Mouse (Mus musculus) hindbrain, embryonic 15.5 days (tissue): Measurements from ENCODE around the gene Clip1. TPM values are rescaled to one million over a fixed set of nuclear protein-coding genes. Genes with fewer than 3 reads are reported as not detected.

ENCODE experiments used
- ATAC-seq: fragments of 200-750 bp; cut with Nextera tagmentation; 2 replicates; pipeline ENCODE4 v1.8.0; 2017; ENCODE audit warnings: low read depth, moderate number of reproducible peaks, moderate TSS enrichment; ENCODE audit not compliant: low FRiP score
- H3K27ac ChIP-seq: fragments of 300-500 bp; sonication (generic); replicated peaks from 2 replicates; pipeline ENCODE4 v1.5.1; 2015; ENCODE audit warnings: mild to moderate bottlenecking, inconsistent platforms
- H3K27me3 ChIP-seq: fragments of 300-500 bp; sonication (generic); 2 replicates; pipeline ENCODE4 v1.6.1; 2015; ENCODE audit warnings: control low read depth, inconsistent platforms
- H3K36me3 ChIP-seq: fragments of 300-500 bp; sonication (generic); 2 replicates; pipeline ENCODE4 v1.6.1; 2015; ENCODE audit warnings: control low read depth, inconsistent platforms
- H3K4me1 ChIP-seq: fragments of 300-500 bp; sonication (generic); replicated peaks from 2 replicates; pipeline ENCODE4 v1.6.1; 2015; ENCODE audit warnings: control low read depth, inconsistent platforms
- H3K4me2 ChIP-seq: fragments of 300-500 bp; sonication (generic); 2 replicates; pipeline ENCODE4 v1.6.1; 2015; ENCODE audit warnings: moderate library complexity, mild to moderate bottlenecking, inconsistent platforms
- H3K4me3 ChIP-seq: fragments of 300-500 bp; sonication (generic); 2 replicates; pipeline ENCODE4 v1.5.1; 2015; ENCODE audit warnings: mild to moderate bottlenecking, inconsistent platforms
- H3K9ac ChIP-seq: fragments of 300-500 bp; sonication (generic); 2 replicates; pipeline ENCODE4 v1.6.1; 2015; ENCODE audit warnings: inconsistent platforms
- H3K9me3 ChIP-seq: fragments of 300-500 bp; sonication (generic); 2 replicates; pipeline ENCODE4 v1.6.1; 2016; ENCODE audit warnings: control low read depth, inconsistent platforms
- WGBS: fragments of 180-500 bp; shearing (Covaris S2); methylation state at CpG from one replicate; pipeline ENCODE4 v1.1.7; 2015; 5-methylcytosine and 5-hydroxymethylcytosine counted together
- polyA plus RNA-seq: library from polyadenylated mRNA; unstranded; fragments of >200 nt; fragmentation: Nextera tagmentation; extraction: Ambion mirVana; gene quantifications from 2 replicates; pipeline ENCODE4 v1.2.1, GENCODE M21; 2015

The Clip1 gene
- polyA plus RNA-seq, 1 experiment from 2014 or later, result 81.0 TPM

DNA sequence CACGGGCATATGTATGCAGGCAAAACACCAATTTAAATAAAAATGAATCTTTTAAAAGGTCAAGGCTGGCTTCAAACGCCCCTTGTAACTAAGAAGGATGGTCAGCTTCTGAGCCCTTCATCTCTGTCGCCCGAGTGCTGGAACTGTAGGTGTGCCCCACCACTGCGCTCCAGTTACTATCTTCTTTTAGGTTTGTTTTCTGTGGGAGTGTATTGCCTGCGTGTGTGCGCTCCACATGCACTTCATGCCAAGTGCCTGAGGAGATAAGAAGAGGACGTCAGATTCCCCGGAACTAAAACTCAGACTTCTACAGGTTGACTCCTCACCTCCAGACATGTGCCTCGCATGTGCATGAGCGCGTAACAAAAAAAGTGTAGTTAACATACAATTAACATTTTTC is 16.5 kb downstream of the Clip1 start:
- no peak overlapping the region for H3K4me2 ChIP-seq
- no peaks in the 10 kb centered on the region for H3K36me3 ChIP-seq
- no peak for ATAC-seq
- H3K9ac ChIP-seq, result no peak overlapping the region
- H3K4me1 ChIP-seq, result peaks cover 11% of the 10 kb centered on the region
- no peaks in the 10 kb centered on the region for H3K9me3 ChIP-seq
- no peak overlapping the region for H3K4me3 ChIP-seq
- 89% methylated on average over 12 of the region's 12 CpGs for WGBS
- H3K27ac ChIP-seq, result no peak overlapping the region
- H3K27me3 ChIP-seq, result no peaks in the 10 kb centered on the region

DNA sequence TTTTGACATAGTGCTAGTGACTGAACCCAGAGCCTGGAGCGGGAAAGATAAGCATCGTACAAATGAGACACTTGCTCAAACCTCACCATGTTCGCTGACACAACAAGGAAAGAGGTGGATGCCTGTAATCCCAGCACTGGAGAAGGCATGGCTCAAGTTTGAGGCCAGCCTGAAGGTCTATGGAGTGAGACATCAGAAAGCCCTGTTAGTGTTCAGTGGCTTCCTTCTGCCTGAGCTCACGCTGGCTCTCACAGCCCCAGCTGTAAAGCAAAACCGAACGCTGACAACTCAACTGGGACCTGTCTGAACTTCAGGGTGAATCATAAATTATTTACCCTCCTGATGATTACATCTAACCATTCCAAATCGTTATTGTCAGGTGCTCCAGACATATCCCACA is 18.5 kb downstream of the Clip1 start:
- Histone ChIP-seq H3K27ac (no peak overlapping the region), H3K9ac (no peak overlapping the region), H3K36me3 (no peaks in the 10 kb centered on the region), H3K4me3 (no peak overlapping the region), H3K4me1 (peaks cover 9% of the 10 kb centered on the region), H3K9me3 (no peaks in the 10 kb centered on the region), H3K4me2 (no peak overlapping the region), H3K27me3 (no peaks in the 10 kb centered on the region)
- WGBS, result 78% methylated on average over 7 of the region's 7 CpGs
- no peak for ATAC-seq

GRCm38 (mm10) chr5:123664329-123664728 is 20.1 kb downstream of the Clip1 start:
- 0 out of 2 replicates have a peak, but pooled peaks cover 4% of the 10 kb centered on the region for H3K4me1 ChIP-seq
- no peak overlapping the region for H3K4me3 ChIP-seq
- H3K9me3 ChIP-seq, result no peaks in the 10 kb centered on the region
- no peaks in the 10 kb centered on the region for H3K27me3 ChIP-seq
- H3K9ac ChIP-seq, result no peak overlapping the region
- no peak overlapping the region for H3K27ac ChIP-seq
- no peak overlapping the region for H3K4me2 ChIP-seq
- WGBS, result 78% methylated on average over 7 of the region's 7 CpGs
- H3K36me3 ChIP-seq, result no peaks in the 10 kb centered on the region
- no peak for ATAC-seq

DNA sequence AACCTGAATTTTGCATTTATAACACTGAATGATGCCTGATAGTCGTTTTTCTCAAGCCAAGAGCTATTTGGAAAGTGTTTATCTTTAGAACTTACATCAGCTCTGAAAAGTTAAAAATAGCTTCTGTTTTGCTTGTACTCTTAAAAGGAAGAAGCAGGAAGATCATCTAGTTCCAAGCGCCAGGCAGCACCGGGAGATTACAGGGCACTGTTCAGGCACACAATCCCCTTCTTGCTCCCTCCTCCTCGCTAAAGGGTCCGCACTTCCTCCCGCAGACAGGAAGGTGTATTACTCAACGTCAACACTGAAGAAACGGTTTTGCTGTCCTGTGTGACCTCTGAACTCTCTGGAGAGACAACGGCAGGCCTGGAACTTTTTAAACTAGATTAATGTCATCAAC is 22.4 kb downstream of the Clip1 start:
- 0 out of 2 replicates have a peak overlapping the region, but pooled peaks have one; percentile 11 for H3K27ac ChIP-seq
- H3K27me3 ChIP-seq, result no peaks in the 10 kb centered on the region
- H3K4me3 ChIP-seq, result no peak overlapping the region
- 66% methylated on average over 9 of the region's 9 CpGs for WGBS
- 0 out of 2 replicates have a peak, but pooled peaks cover 6% of the 10 kb centered on the region for H3K4me1 ChIP-seq
- no peaks in the 10 kb centered on the region for H3K9me3 ChIP-seq
- no peak overlapping the region for H3K9ac ChIP-seq
- ATAC-seq, result no peak
- H3K4me2 ChIP-seq, result no peak overlapping the region
- no peaks in the 10 kb centered on the region for H3K36me3 ChIP-seq

GRCm38 (mm10) chr5:123661602-123662001 is 22.8 kb downstream of the Clip1 start:
- H3K4me3 ChIP-seq, result no peak overlapping the region
- H3K27me3 ChIP-seq, result no peaks in the 10 kb centered on the region
- H3K4me1 ChIP-seq, result 0 out of 2 replicates have a peak, but pooled peaks cover 6% of the 10 kb centered on the region
- H3K9me3 ChIP-seq, result no peaks in the 10 kb centered on the region
- H3K9ac ChIP-seq, result no peak overlapping the region
- no peak overlapping the region for H3K4me2 ChIP-seq
- 82% methylated on average over 3 of the region's 3 CpGs for whole genome bisulfite sequencing
- H3K36me3 ChIP-seq, result no peaks in the 10 kb centered on the region
- 0 out of 2 replicates have a peak overlapping the region, but pooled peaks have one; percentile 11 for H3K27ac ChIP-seq
- no peak for ATAC-seq

GRCm38 (mm10) chr5:123657651-123658050 is 26.8 kb downstream of the Clip1 start:
- 85% methylated on average over 7 of the region's 7 CpGs for WGBS
- H3K27me3 ChIP-seq, result no peaks in the 10 kb centered on the region
- no peak for ATAC-seq

DNA sequence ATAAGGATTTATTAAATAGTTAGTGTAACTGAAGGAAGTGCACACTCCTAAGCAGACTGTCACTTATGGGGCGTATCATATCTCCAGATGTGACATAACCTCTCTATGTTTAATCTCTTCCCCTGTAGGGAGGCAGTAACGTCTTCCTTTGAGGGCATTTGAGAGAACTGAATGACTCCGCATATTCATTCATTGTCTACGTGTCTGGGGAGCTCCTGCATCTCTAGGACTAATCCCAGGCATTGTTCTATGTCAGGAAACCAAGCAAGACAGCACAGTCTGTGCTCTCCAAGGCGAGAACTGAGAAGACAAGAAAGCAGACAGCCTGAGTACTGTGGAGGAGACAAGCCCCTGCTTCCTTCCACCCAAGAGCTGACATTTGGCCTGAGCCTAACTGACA is 29.5 kb downstream of the Clip1 start:
- H3K4me1 ChIP-seq, result 0 out of 2 replicates have a peak, but pooled peaks cover 2% of the 10 kb centered on the region
- H3K9ac ChIP-seq, result no peak overlapping the region
- ATAC-seq, result no peak
- WGBS, result 41% methylated on average over 5 of the region's 5 CpGs
- no peak overlapping the region for H3K4me3 ChIP-seq
- H3K27me3 ChIP-seq, result no peaks in the 10 kb centered on the region
- H3K27ac ChIP-seq, result no peak overlapping the region
- H3K9me3 ChIP-seq, result no peaks in the 10 kb centered on the region
- peaks cover 26% of the 10 kb centered on the region for H3K36me3 ChIP-seq
- H3K4me2 ChIP-seq, result no peak overlapping the region

More at GRCm38 (mm10) chr5:123657651-123658050, 26.8 kb downstream of the Clip1 start:
- Histone ChIP-seq H3K27ac (no peak overlapping the region), H3K36me3 (peaks cover 20% of the 10 kb centered on the region), H3K4me1 (0 out of 2 replicates have a peak, but pooled peaks cover 6% of the 10 kb centered on the region), H3K9ac (no peak overlapping the region), H3K4me3 (no peak overlapping the region), H3K9me3 (no peaks in the 10 kb centered on the region), H3K4me2 (no peak overlapping the region)

DNA sequence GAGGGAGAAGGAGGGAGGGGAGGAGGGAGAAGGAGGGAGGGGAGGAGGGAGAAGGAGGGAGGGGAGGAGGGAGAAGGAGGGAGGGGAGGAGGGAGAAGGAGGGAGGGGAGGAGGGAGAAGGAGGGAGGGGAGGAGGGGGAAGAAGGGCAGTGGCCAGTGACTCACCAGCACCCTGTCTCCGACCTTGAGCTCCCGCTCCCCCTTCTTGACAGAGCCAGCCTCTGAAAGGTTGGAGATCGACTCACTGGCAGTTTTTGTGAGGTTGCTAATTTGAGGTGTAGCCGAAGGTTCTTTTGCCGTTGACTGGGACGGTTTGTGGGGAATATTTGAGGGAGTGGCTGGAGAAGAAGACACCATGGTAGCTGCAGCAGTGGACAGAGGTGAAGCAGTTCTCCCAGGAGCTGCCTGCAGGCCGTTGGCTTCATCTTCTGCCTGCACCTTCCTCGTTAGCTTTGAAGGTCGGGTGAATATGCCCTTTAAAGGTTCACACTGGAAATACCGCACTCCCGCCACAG is 31.1 kb downstream of the Clip1 start:
- no peak overlapping the region for H3K4me2 ChIP-seq
- H3K4me3 ChIP-seq, result no peak overlapping the region
- H3K4me1 ChIP-seq, result no peaks in the 10 kb centered on the region
- ATAC-seq, result no peak
- H3K9me3 ChIP-seq, result no peaks in the 10 kb centered on the region
- 89% methylated on average over 11 of the region's 11 CpGs for WGBS
- H3K27me3 ChIP-seq, result no peaks in the 10 kb centered on the region
- H3K9ac ChIP-seq, result no peak overlapping the region
- peaks cover 26% of the 10 kb centered on the region for H3K36me3 ChIP-seq
- no peak overlapping the region for H3K27ac ChIP-seq

DNA sequence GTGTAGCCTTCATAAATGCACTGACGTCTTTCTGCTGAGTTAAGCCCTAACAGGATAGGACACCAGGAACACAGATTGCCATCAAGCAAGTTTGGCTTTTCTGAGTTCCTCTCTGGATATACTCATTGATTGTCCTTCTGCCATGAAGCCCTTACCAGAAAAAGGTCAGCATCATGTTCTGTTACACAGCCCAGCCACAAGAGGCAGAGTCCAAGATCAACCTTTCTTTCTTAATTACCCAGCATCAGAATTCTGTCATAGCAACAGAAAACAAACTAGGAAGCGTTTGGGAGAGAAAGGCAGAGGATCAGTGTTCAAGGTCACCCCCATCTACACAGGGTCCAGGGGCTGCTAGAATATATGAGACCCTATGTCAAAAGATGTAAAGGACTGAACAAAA is 33.6 kb downstream of the Clip1 start:
- no peak overlapping the region for H3K4me3 ChIP-seq
- no peak for ATAC-seq
- 74% methylated on average over 2 of the region's 2 CpGs for WGBS
- no peaks in the 10 kb centered on the region for H3K4me1 ChIP-seq
- H3K9ac ChIP-seq, result no peak overlapping the region
- H3K9me3 ChIP-seq, result no peaks in the 10 kb centered on the region
- no peak overlapping the region for H3K27ac ChIP-seq
- peaks cover 42% of the 10 kb centered on the region for H3K36me3 ChIP-seq
- no peaks in the 10 kb centered on the region for H3K27me3 ChIP-seq
- H3K4me2 ChIP-seq, result no peak overlapping the region

- Histone ChIP-seq H3K9me3 (no peaks in the 10 kb centered on the region), H3K4me3 (no peak overlapping the region), H3K27me3 (no peaks in the 10 kb centered on the region), H3K4me2 (no peak overlapping the region), H3K9ac (no peak overlapping the region), H3K4me1 (no peaks in the 10 kb centered on the region), H3K27ac (no peak overlapping the region), H3K36me3 (peaks cover 70% of the 10 kb centered on the region)
- ATAC-seq, result no peak
- WGBS, result 94% methylated on average over 17 of the region's 17 CpGs
These were observed 42.0 kb downstream of the Clip1 start for GRCm38 (mm10) chr5:123642401-123642800.

GRCm38 (mm10) chr5:123641259-123641900 is 43.0 kb downstream of the Clip1 start:
- Histone ChIP-seq H3K36me3 (peaks cover 71% of the 10 kb centered on the region), H3K4me2 (no peak overlapping the region), H3K27ac (no peak overlapping the region), H3K9me3 (no peaks in the 10 kb centered on the region), H3K4me1 (no peaks in the 10 kb centered on the region), H3K9ac (no peak overlapping the region), H3K4me3 (no peak overlapping the region), H3K27me3 (no peaks in the 10 kb centered on the region)
- ATAC-seq, result no peak
- 87% methylated on average over 7 of the region's 7 CpGs for WGBS

GRCm38 (mm10) chr5:123640181-123640580 is 44.2 kb downstream of the Clip1 start:
- no peaks in the 10 kb centered on the region for H3K9me3 ChIP-seq
- no peak overlapping the region for H3K9ac ChIP-seq
- ATAC-seq, result no peak
- no peaks in the 10 kb centered on the region for H3K4me1 ChIP-seq
- WGBS, result 88% methylated on average over 9 of the region's 9 CpGs
- H3K4me3 ChIP-seq, result no peak overlapping the region
- peaks cover 66% of the 10 kb centered on the region for H3K36me3 ChIP-seq
- H3K27ac ChIP-seq, result no peak overlapping the region
- H3K4me2 ChIP-seq, result no peak overlapping the region
- H3K27me3 ChIP-seq, result no peaks in the 10 kb centered on the region
